Mouse (Mus musculus): ENCODE data around the gene Csad. TPM values are rescaled to one million over a fixed set of nuclear protein-coding genes. Genes with fewer than 3 reads are reported as not detected.

The Csad gene
- 38.2 and 39.2 TPM in 2 replicates for polyA plus RNA-seq (2014; fragmentation: Nextera tagmentation; extraction: Ambion mirVana)

- Histone ChIP-seq H3K9me3 (ENCODE audit: control insufficient read depth, low read length) (no peaks in the 10 kb centered on the region), H3K4me1 (replicated peaks; ENCODE audit: control insufficient read depth, insufficient read depth, low read length) (peaks cover 13% of the 10 kb centered on the region), H3K4me2 (ENCODE audit: low read depth, low read length, severe bottlenecking) (peak within 1 kb of the TSS; percentile 85), H3K9ac (ENCODE audit: low read length) (peak within 1 kb of the TSS; percentile 86), H3K27me3 (ENCODE audit: control insufficient read depth, insufficient read depth, low read length) (no peaks in the 10 kb centered on the region), H3K4me3 (ENCODE audit: low read depth, low read length) (peak within 1 kb of the TSS; percentile 92), H3K27ac (ENCODE audit: low read depth, low read length) (peak within 1 kb of the TSS; percentile 95), H3K36me3 (ENCODE audit: control insufficient read depth, insufficient read depth, low read length) (peaks cover 7% of the 10 kb centered on the region; the same call in 1 of the 2 replicates)
- DNase-seq (ENCODE audit: low spot score) (peak; percentile 47), ATAC-seq (replicated peaks; ENCODE audit: low FRiP score) (no peak)
- 66% methylated on average over 19 of the region's 19 CpGs for WGBS
Observed at GRCm38 (mm10) chr15:102204674-102205505, at the start of gene Csad. Gene Csad, minus strand, starts transcription at chr15:102204724.

- 49% methylated on average over 5 of the region's 5 CpGs for WGBS
- H3K27ac ChIP-seq (ENCODE audit: low read depth, low read length): no peak overlapping the region
- H3K4me1 ChIP-seq (replicated peaks; ENCODE audit: control insufficient read depth, insufficient read depth, low read length): peaks cover 26% of the 10 kb centered on the region
- no peaks in the 10 kb centered on the region for H3K36me3 ChIP-seq (ENCODE audit: control insufficient read depth, insufficient read depth, low read length)
- DNase-seq (ENCODE audit: low spot score) (no peak), ATAC-seq (replicated peaks; ENCODE audit: low FRiP score) (no peak)
- peaks cover 19% of the 10 kb centered on the region for H3K27me3 ChIP-seq (ENCODE audit: control insufficient read depth, insufficient read depth, low read length)
- H3K9me3 ChIP-seq (ENCODE audit: control insufficient read depth, low read length): no peaks in the 10 kb centered on the region
- H3K9ac ChIP-seq (ENCODE audit: low read length): no peak overlapping the region
- no peak overlapping the region for H3K4me3 ChIP-seq (ENCODE audit: low read depth, low read length)
- H3K4me2 ChIP-seq (ENCODE audit: low read depth, low read length, severe bottlenecking): no peak overlapping the region
Observed at GRCm38 (mm10) chr15:102250521-102250920, 46.0 kb upstream of the Csad start.

GRCm38 (mm10) chr15:102249967-102250366 is 45.4 kb upstream of the Csad start:
- no peak for DNase-seq (ENCODE audit: low spot score)
- Histone ChIP-seq H3K27ac (ENCODE audit: low read depth, low read length) (peak overlapping the region; percentile 31; the same call in 1 of the 2 replicates), H3K4me1 (replicated peaks; ENCODE audit: control insufficient read depth, insufficient read depth, low read length) (peaks cover 28% of the 10 kb centered on the region), H3K27me3 (ENCODE audit: control insufficient read depth, insufficient read depth, low read length) (peaks cover 25% of the 10 kb centered on the region), H3K36me3 (ENCODE audit: control insufficient read depth, insufficient read depth, low read length) (no peaks in the 10 kb centered on the region), H3K4me2 (ENCODE audit: low read depth, low read length, severe bottlenecking) (no peak overlapping the region), H3K4me3 (ENCODE audit: low read depth, low read length) (no peak overlapping the region), H3K9me3 (ENCODE audit: control insufficient read depth, low read length) (no peaks in the 10 kb centered on the region), H3K9ac (ENCODE audit: low read length) (no peak overlapping the region; the same call in 1 of the 2 replicates)
- 47% methylated on average over 9 of the region's 9 CpGs for WGBS
- ATAC-seq (replicated peaks; ENCODE audit: low FRiP score): no peak

- peaks cover 28% of the 10 kb centered on the region for H3K4me1 ChIP-seq (replicated peaks; ENCODE audit: control insufficient read depth, insufficient read depth, low read length)
- peaks cover 31% of the 10 kb centered on the region for H3K27me3 ChIP-seq (ENCODE audit: control insufficient read depth, insufficient read depth, low read length)
- H3K36me3 ChIP-seq (ENCODE audit: control insufficient read depth, insufficient read depth, low read length): no peaks in the 10 kb centered on the region
- DNase-seq (ENCODE audit: low spot score) (no peak), ATAC-seq (replicated peaks; ENCODE audit: low FRiP score) (no peak)
- 0 out of 2 replicates have a peak overlapping the region, but pooled peaks have one; percentile 3 for H3K4me3 ChIP-seq (ENCODE audit: low read depth, low read length)
- no peaks in the 10 kb centered on the region for H3K9me3 ChIP-seq (ENCODE audit: control insufficient read depth, low read length)
- H3K4me2 ChIP-seq (ENCODE audit: low read depth, low read length, severe bottlenecking): peak overlapping the region; percentile 32; the same call in 1 of the 2 replicates
- peak overlapping the region; percentile 41; the same call in 1 of the 2 replicates for H3K27ac ChIP-seq (ENCODE audit: low read depth, low read length)
- 1% methylated on average over 12 of the region's 13 CpGs for WGBS
- peak overlapping the region; percentile 48 for H3K9ac ChIP-seq (ENCODE audit: low read length)
Observed at GRCm38 (mm10) chr15:102249251-102249691, 44.7 kb upstream of the Csad start.

- no peak for ATAC-seq (replicated peaks; ENCODE audit: low FRiP score)
- DNase-seq (ENCODE audit: low spot score): no peak
- Histone ChIP-seq H3K9ac (ENCODE audit: low read length) (no peak overlapping the region), H3K4me1 (replicated peaks; ENCODE audit: control insufficient read depth, insufficient read depth, low read length) (peaks cover 30% of the 10 kb centered on the region), H3K36me3 (ENCODE audit: control insufficient read depth, insufficient read depth, low read length) (no peaks in the 10 kb centered on the region), H3K4me3 (ENCODE audit: low read depth, low read length) (no peak overlapping the region), H3K9me3 (ENCODE audit: control insufficient read depth, low read length) (no peaks in the 10 kb centered on the region), H3K27ac (ENCODE audit: low read depth, low read length) (peak overlapping the region; percentile 21; the same call in 1 of the 2 replicates), H3K27me3 (ENCODE audit: control insufficient read depth, insufficient read depth, low read length) (peaks cover 36% of the 10 kb centered on the region), H3K4me2 (ENCODE audit: low read depth, low read length, severe bottlenecking) (no peak overlapping the region; the same call in 1 of the 2 replicates)
- WGBS: 0% methylated on average over 3 of the region's 3 CpGs
Observed at GRCm38 (mm10) chr15:102248812-102249191, 44.3 kb upstream of the Csad start.

GRCm38 (mm10) chr15:102248131-102248811 is 43.7 kb upstream of the Csad start:
- H3K4me2 ChIP-seq (ENCODE audit: low read depth, low read length, severe bottlenecking): peak overlapping the region; percentile 78
- 3% methylated on average over 8 of the region's 8 CpGs for WGBS
- H3K9ac ChIP-seq (ENCODE audit: low read length): peak overlapping the region; percentile 45; the same call in 1 of the 2 replicates
- H3K4me3 ChIP-seq (ENCODE audit: low read depth, low read length): peak overlapping the region; percentile 54
- ATAC-seq (replicated peaks; ENCODE audit: low FRiP score): no peak
- no peak for DNase-seq (ENCODE audit: low spot score)
- H3K36me3 ChIP-seq (ENCODE audit: control insufficient read depth, insufficient read depth, low read length): no peaks in the 10 kb centered on the region
- H3K27ac ChIP-seq (ENCODE audit: low read depth, low read length): peak overlapping the region; percentile 33
- no peaks in the 10 kb centered on the region for H3K9me3 ChIP-seq (ENCODE audit: control insufficient read depth, low read length)
- H3K4me1 ChIP-seq (replicated peaks; ENCODE audit: control insufficient read depth, insufficient read depth, low read length): peaks cover 35% of the 10 kb centered on the region
- H3K27me3 ChIP-seq (ENCODE audit: control insufficient read depth, insufficient read depth, low read length): peaks cover 41% of the 10 kb centered on the region

DNA sequence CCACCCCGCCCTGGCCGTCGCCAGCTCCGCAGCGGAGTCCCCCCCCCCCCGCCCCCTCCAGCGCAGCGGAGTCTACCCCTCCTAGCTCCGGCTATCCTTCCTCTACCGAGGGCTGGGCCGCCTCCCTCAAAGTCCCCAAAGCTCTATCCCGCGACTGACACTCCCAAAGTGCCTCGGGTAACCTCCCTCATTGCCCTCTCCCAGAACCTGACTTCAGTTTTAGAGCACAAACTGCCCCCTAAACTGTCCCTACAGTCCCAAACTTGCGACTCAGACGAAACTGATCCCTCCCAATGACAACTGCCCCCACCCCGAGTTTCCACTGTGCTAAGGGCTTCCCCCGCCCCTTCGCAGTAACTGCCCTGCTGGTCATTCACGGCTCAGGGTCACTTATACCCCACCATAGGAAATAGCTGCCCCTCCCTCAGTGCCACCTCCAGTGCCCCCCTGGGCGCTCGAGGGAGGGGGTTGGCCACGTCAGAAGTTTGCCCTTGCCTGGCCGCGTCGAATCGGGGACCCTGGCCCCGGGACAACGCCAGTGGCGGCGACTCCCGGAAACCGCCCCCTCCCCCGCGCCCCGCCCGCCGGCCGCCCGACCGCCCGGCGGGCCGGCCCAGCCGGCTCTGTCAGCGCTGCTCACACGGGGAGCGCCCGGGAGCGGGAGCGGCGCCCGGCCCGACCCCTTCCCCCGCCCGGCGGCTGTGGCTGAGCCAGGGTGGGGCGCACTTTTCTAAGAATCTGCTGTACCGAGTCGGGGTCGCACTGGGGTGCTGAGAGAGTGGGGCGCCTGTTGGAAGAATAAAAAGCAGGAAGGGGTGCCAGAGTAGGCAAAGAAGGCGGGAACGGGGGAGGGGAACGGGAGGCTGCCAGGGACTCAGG is 43.0 kb upstream of the Csad start:
- no peaks in the 10 kb centered on the region for H3K36me3 ChIP-seq (ENCODE audit: control insufficient read depth, insufficient read depth, low read length)
- ATAC-seq (replicated peaks; ENCODE audit: low FRiP score) (peak; percentile 47), DNase-seq (ENCODE audit: low spot score) (peak; percentile 82)
- H3K27me3 ChIP-seq (ENCODE audit: control insufficient read depth, insufficient read depth, low read length): peaks cover 43% of the 10 kb centered on the region
- peak overlapping the region; percentile 78 for H3K4me2 ChIP-seq (ENCODE audit: low read depth, low read length, severe bottlenecking)
- H3K27ac ChIP-seq (ENCODE audit: low read depth, low read length): peak overlapping the region; percentile 33
- H3K9ac ChIP-seq (ENCODE audit: low read length): peak overlapping the region; percentile 45
- under 1% methylated on average over 62 of the region's 65 CpGs for WGBS
- H3K4me1 ChIP-seq (replicated peaks; ENCODE audit: control insufficient read depth, insufficient read depth, low read length): peaks cover 36% of the 10 kb centered on the region
- no peaks in the 10 kb centered on the region for H3K9me3 ChIP-seq (ENCODE audit: control insufficient read depth, low read length)
- peak overlapping the region; percentile 54 for H3K4me3 ChIP-seq (ENCODE audit: low read depth, low read length)

DNA sequence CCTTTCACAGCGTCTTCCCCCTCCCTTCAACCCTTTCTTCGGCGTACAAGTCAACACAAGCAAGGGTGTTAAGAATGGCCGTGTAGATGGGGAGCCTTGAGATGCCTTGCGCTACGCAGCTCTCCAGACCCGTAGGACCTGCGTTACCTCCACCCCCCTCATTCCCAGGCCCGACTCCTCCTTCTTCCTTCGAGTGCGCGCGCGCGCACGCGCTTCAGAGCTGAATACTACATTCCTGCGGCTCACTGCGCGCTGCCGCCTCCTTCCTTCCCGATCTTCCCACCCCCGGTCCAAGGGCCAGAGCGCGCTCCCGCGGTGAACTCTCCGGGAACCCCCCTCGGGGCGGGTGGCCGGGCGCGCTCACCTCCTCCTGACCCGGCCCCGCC is 42.3 kb upstream of the Csad start:
- WGBS: under 1% methylated on average over 35 of the region's 35 CpGs
- Histone ChIP-seq H3K27ac (ENCODE audit: low read depth, low read length) (peak overlapping the region; percentile 33; the same call in 1 of the 2 replicates), H3K27me3 (ENCODE audit: control insufficient read depth, insufficient read depth, low read length) (peaks cover 43% of the 10 kb centered on the region), H3K9ac (ENCODE audit: low read length) (peak overlapping the region; percentile 45), H3K4me3 (ENCODE audit: low read depth, low read length) (peak overlapping the region; percentile 54), H3K4me1 (replicated peaks; ENCODE audit: control insufficient read depth, insufficient read depth, low read length) (peaks cover 36% of the 10 kb centered on the region), H3K9me3 (ENCODE audit: control insufficient read depth, low read length) (no peaks in the 10 kb centered on the region), H3K36me3 (ENCODE audit: control insufficient read depth, insufficient read depth, low read length) (no peaks in the 10 kb centered on the region), H3K4me2 (ENCODE audit: low read depth, low read length, severe bottlenecking) (peak overlapping the region; percentile 78)
- DNase-seq (ENCODE audit: low spot score): peak; percentile 93
- peak; percentile 66 for ATAC-seq (replicated peaks; ENCODE audit: low FRiP score)
